Mouse (Mus musculus) liver, postnatal 0 days (tissue): ENCODE data around the gene Omp. TPM values are rescaled to one million over a fixed set of nuclear protein-coding genes. Genes with fewer than 3 reads are reported as not detected.

Experiments used
- ATAC-seq: fragments of 200-750 bp; cut with Nextera tagmentation; 2 replicates; pipeline ENCODE4 v1.8.0; 2017; ENCODE audit warnings: mild to moderate bottlenecking, moderate library complexity
- DNase-seq: peaks from one replicate; pipeline ENCODE4 v3.0.0-alpha.2; 2016
- H3K27ac ChIP-seq: fragments of 300-500 bp; sonication (generic); 2 replicates; pipeline ENCODE4 v1.5.1; 2014; ENCODE audit warnings: antibody characterized with exemption, moderate library complexity, mild to moderate bottlenecking, low read depth
- H3K27me3 ChIP-seq: fragments of 300-500 bp; sonication (generic); 2 replicates; pipeline ENCODE4 v1.6.1; 2014; ENCODE audit warnings: low read length, control low read depth, mixed read lengths; ENCODE audit not compliant: insufficient read depth
- H3K36me3 ChIP-seq: fragments of 300-500 bp; sonication (generic); replicated peaks from 2 replicates; pipeline ENCODE4 v1.6.1; 2014; ENCODE audit warnings: mild to moderate bottlenecking, control low read depth, low read length, moderate library complexity, mixed read lengths; ENCODE audit not compliant: insufficient read depth
- H3K4me1 ChIP-seq: fragments of 300-500 bp; sonication (generic); 2 replicates; pipeline ENCODE4 v1.6.1; 2014; ENCODE audit warnings: antibody characterized with exemption, mild to moderate bottlenecking, control low read depth; ENCODE audit not compliant: insufficient read depth
- H3K4me2 ChIP-seq: fragments of 300-500 bp; sonication (generic); 2 replicates; pipeline ENCODE4 v1.6.1; 2014; ENCODE audit warnings: low read depth, mild to moderate bottlenecking, low read length, moderate library complexity, mixed read lengths
- H3K4me3 ChIP-seq: fragments of 300-500 bp; sonication (generic); 2 replicates; pipeline ENCODE4 v1.5.1; 2014; ENCODE audit warnings: low read depth, low read length
- H3K9ac ChIP-seq: fragments of 300-500 bp; sonication (generic); replicated peaks from 2 replicates; pipeline ENCODE4 v1.6.1; 2014; ENCODE audit warnings: mild to moderate bottlenecking, moderate library complexity
- H3K9me3 ChIP-seq: fragments of 300-500 bp; sonication (generic); 2 replicates; pipeline ENCODE4 v1.6.1; 2016; ENCODE audit warnings: mild to moderate bottlenecking, control low read depth, low read length, mixed read lengths
- CTCF ChIP-seq: sonication (generic); IDR thresholded peaks from 2 replicates; pipeline ENCODE4 v1.5.1; 2016; ENCODE audit warnings: antibody characterized with exemption, low read depth
- EP300 ChIP-seq: IDR thresholded peaks from 2 replicates; pipeline ENCODE4 v1.6.1; 2016; ENCODE audit warnings: antibody characterized with exemption, low read depth, mild to moderate bottlenecking
- WGBS: fragments of 180-500 bp; shearing (Covaris S2); extraction: QIAGEN DNeasy Blood & Tissue Kit; methylation state at CpG from one replicate; pipeline ENCODE4 v1.1.7; 2014; ENCODE audit not compliant: insufficient replicate concordance; 5-methylcytosine and 5-hydroxymethylcytosine counted together
- polyA plus RNA-seq: library from polyadenylated mRNA; unstranded; fragments of >200 nt; fragmentation: Nextera tagmentation; extraction: Ambion mirVana; gene quantifications from 2 replicates; pipeline ENCODE4 v1.2.1, GENCODE M21; 2015

Gene Omp
- polyA plus RNA-seq: 0.23 and 0.27 TPM in 2 replicates

DNA sequence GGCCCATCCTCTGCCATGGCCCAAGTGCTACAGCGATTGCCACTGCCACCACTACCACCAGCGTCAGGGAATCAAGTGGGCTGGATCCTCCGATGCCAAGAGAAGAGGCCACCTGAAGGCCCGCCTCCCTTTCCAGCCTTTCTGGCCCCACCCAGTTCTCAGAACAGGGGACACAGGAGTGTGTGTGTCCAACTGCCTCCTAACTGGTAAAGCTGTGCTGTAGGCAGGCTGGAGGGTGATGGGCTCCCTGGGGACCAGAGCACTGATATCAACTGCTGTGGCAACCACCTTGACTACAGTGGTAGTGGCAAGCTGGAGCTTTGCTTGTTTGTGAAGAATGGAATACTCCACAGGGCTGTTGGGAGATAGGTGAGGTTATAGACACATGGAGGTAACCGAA, at the start of gene Omp:
Gene Omp, minus strand, starts transcription at position 101 of the 400 bp plus-strand sequence.
- WGBS: 90% methylated on average over 5 of the region's 5 CpGs
- no peak within 1 kb of the TSS for H3K4me2 ChIP-seq
- no peak within 1 kb of the TSS for H3K9ac ChIP-seq
- no peaks in the 10 kb centered on the region for H3K9me3 ChIP-seq
- no peaks in the 10 kb centered on the region for H3K27me3 ChIP-seq
- DNase-seq (no peak), ATAC-seq (no peak)
- no peak within 1 kb of the TSS for H3K27ac ChIP-seq
- H3K36me3 ChIP-seq: no peaks in the 10 kb centered on the region
- no peak within 1 kb of the TSS for H3K4me3 ChIP-seq
- H3K4me1 ChIP-seq: peaks cover 16% of the 10 kb centered on the region
- TF ChIP-seq CTCF (no peak), EP300 (no peak)

DNA sequence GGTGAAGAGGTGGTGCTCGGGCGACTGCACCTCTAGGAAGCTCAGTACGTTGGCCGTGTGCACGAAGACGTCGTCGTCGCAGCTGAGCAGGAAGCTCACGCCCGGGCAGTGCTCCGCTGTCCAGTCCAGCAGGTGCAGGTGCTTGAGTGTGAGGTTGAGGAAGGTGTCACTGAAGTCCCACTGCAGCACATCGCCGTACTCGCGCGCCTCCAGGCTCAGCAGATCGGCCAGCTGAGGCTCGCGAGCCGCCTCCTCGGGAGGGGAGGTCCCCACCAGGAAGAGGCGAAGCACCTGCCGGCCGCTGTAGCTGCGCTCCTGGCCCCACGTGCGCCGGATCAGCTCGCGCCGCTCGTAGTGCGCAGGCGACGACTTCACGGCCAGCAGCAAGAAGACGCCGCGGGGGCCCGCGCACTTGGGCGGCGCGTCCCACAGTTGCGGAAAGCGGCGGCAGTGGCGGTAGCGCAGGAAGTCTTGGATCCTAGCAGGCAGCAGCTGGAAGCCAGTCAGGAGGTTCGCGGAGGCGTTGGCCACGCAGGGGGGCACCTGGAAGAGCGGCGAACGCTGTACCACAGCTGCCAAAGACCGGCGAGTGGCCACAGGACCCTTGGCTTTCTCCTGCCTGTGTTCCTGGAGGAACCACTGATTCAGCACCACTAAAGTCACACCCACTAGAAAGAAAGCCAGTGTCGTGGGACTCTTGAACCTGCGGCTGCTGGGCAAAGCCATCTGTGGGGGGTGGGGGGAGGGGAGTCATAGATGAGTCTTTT, 48.9 kb upstream of the Omp start:
- peak overlapping the region; percentile 35 for H3K4me3 ChIP-seq
- DNase-seq: peak; percentile 31
- peak overlapping the region; percentile 72 for H3K4me2 ChIP-seq
- no peak overlapping the region for H3K27ac ChIP-seq
- no peak overlapping the region for H3K9ac ChIP-seq
- H3K27me3 ChIP-seq: peaks cover 40% of the 10 kb centered on the region
- no peaks in the 10 kb centered on the region for H3K9me3 ChIP-seq
- 0 out of 2 replicates have a peak, but pooled peaks have one; percentile 31 for ATAC-seq
- H3K4me1 ChIP-seq: peaks cover 17% of the 10 kb centered on the region
- TF ChIP-seq CTCF (no peak), EP300 (no peak)
- WGBS: 3% methylated on average over 61 of the region's 61 CpGs
- H3K36me3 ChIP-seq: no peaks in the 10 kb centered on the region

DNA sequence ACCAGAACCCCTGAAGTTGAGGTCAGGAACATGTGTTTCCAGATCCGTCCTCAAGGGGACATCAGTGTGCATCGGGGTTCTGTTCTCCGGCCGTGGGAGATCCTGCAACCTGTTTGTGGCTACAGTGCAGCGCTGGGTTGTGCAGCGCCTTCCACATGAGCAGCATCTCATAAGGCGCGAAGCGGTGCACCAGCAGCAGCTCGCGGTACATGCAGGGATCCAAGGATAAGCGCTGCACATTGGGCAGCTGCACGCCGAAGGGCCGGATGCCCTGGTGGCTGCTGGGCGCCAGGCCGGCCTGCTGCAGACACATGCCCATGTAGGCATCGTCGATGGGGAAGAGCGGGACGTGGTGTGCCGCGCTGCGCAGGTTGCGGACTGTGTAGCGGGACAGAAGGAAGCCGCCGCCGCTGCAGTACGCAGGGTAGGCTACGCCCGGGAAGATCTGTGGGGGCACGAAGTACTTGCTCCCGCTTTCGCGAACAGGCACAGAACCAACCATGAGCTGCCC, 48.3 kb upstream of the Omp start:
- Histone ChIP-seq H3K4me1 (peaks cover 17% of the 10 kb centered on the region), H3K4me3 (peak overlapping the region; percentile 35), H3K9ac (no peak overlapping the region), H3K9me3 (no peaks in the 10 kb centered on the region), H3K27ac (no peak overlapping the region), H3K4me2 (peak overlapping the region; percentile 72), H3K36me3 (no peaks in the 10 kb centered on the region), H3K27me3 (peaks cover 40% of the 10 kb centered on the region)
- 5% methylated on average over 36 of the region's 36 CpGs for WGBS
- TF ChIP-seq CTCF (peak; percentile 59), EP300 (no peak)
- DNase-seq: no peak
- ATAC-seq: 0 out of 2 replicates have a peak, but pooled peaks have one; percentile 35

DNA sequence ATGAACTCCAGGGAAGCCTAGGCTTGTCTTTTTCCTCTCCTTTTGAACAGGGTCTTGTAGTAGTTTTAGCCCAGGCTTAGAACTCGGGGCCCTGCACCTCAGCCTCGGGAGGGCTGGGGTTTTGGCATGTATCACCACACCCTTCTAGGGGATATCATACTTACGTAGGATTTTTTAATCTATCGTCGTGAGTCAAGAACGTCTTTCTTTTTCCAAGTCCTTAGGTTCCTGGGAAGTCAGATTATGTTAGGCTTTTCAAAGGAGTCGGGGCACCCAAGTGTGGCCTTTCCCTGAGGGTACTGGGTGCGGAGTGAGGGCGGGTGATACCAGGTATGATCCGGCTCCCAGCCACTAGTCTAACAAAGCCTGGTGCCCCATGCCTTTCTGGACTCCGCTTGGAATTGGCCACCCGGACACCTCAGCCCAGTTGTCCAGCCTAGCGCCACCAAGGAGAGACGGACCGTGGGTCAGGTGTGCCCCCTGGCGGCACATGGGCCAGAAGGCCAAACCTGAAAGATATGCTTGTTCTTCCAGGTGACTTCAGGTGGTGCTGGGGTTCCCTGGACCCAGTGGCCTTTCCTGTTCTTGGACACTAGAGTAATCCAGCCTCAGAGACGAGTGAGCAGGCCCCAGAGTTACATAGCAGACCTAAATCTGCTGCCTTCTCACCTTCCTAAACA, 46.4 kb upstream of the Omp start:
- TF ChIP-seq EP300: no peak
- peak; percentile 90 for TF ChIP-seq CTCF
- H3K4me3 ChIP-seq: no peak overlapping the region
- H3K9me3 ChIP-seq: no peaks in the 10 kb centered on the region
- peaks cover 17% of the 10 kb centered on the region for H3K4me1 ChIP-seq
- no peaks in the 10 kb centered on the region for H3K36me3 ChIP-seq
- no peak overlapping the region for H3K27ac ChIP-seq
- H3K9ac ChIP-seq: no peak overlapping the region
- 64% methylated on average over 17 of the region's 17 CpGs for WGBS
- H3K27me3 ChIP-seq: peaks cover 35% of the 10 kb centered on the region
- DNase-seq (peak; percentile 76), ATAC-seq (0 out of 2 replicates have a peak, but pooled peaks have one; percentile 25)
- no peak overlapping the region for H3K4me2 ChIP-seq

DNA sequence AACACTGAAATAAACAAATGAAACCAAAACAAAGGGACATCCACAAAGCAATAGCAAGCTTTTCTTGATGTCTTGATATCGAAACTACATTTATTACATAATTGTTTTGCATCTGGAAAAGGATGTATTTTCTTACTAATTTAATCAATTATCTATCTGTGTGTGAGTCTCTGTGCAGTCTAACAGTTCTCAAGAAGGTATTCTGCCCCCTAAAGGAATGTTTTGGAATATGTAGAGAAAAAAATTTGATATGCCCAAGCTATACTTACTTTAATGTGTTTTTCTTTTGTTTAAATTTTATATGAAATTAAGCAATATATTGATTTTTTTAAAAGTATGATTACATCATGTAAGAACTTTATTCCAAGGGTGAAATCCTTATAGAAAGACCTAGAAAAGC, 45.3 kb upstream of the Omp start:
- no peak for ATAC-seq
- Histone ChIP-seq H3K4me2 (no peak overlapping the region), H3K9ac (no peak overlapping the region), H3K4me1 (peaks cover 16% of the 10 kb centered on the region), H3K27ac (no peak overlapping the region), H3K9me3 (no peaks in the 10 kb centered on the region), H3K27me3 (peaks cover 35% of the 10 kb centered on the region), H3K36me3 (no peaks in the 10 kb centered on the region), H3K4me3 (no peak overlapping the region)
- no peak for TF ChIP-seq EP300
- TF ChIP-seq CTCF: peak; percentile 51
- WGBS: 75% methylated on average over 1 of the region's 1 CpGs
- no peak for DNase-seq

DNA sequence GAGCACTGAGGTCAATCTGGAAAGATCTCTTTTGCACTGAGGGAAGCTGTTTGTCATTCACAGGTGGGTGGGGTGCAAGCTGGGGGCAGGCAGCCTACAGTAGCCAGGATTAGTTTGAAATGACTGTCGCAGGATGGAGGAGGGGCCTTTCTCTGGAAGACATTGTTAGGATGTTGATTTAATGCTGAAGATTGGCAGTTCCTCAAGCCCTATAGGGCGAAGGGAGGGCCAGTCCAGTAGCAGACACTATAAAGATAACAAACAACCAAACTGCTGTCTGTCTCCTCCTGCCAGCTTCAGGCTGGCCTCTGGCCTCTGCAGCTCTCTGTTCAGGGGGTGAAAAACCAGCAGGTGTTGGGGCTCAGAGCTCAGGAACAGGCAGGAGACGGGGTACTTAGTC, 44.4 kb upstream of the Omp start:
- H3K36me3 ChIP-seq: no peaks in the 10 kb centered on the region
- no peak overlapping the region for H3K4me2 ChIP-seq
- no peak for TF ChIP-seq EP300
- no peak for TF ChIP-seq CTCF
- H3K9me3 ChIP-seq: no peaks in the 10 kb centered on the region
- DNase-seq (no peak), ATAC-seq (no peak)
- H3K27me3 ChIP-seq: peaks cover 28% of the 10 kb centered on the region
- H3K4me3 ChIP-seq: no peak overlapping the region
- 28% methylated on average over 3 of the region's 3 CpGs for WGBS
- peaks cover 13% of the 10 kb centered on the region for H3K4me1 ChIP-seq
- no peak overlapping the region for H3K9ac ChIP-seq
- no peak overlapping the region for H3K27ac ChIP-seq
